Mouse (Mus musculus): ENCODE data around the gene Aurkb. TPM values are rescaled to one million over a fixed set of nuclear protein-coding genes. Genes with fewer than 3 reads are reported as not detected.
A peak's percentile ranks its signal among the peaks of the same experiment; 100 is the strongest.
"Not testable (repeated sequence)": the region's sequence is repeated elsewhere in the genome, so short reads cannot be mapped to it uniquely, and the experiment has no call there.

Aurkb gene
- polyA plus RNA-seq, 1 experiment from 2014 or later, result 12.6 TPM

DNA sequence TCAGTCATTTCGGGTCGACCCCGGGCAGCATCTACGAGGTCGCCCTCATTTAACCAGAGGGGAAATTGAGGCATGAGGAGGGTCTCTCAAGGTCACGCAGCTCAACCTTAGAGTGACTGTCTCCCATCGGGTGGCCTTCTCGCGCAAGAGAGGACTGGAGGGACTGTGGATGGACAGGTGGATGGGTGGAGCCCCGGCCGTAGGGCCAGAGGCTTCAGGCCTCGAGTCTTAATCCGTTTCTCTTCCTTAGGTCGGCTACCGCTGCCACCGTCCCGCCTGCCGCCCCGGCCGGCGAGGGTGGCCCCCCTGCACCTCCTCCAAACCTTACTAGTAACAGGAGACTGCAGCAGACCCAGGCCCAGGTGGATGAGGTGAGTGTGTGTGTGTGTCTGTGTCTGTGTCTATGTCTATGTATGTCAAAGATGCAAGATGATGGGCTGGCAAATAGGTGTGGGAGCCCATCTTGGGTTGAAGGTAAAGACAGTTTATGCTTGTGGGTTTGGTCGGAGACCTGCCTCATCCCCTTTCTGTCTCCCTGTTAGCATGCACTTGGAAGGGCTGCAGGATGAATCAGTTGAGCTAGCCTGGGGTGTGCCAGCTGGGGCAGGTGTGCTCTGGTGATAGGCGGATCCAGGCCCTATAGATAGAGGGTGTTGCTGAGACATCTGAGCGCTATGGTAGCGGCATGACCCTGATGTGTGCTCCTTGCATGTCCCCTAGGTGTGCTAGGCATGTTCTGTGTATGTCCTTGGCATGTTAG lies 43.6 kb downstream of the Aurkb start:
- Histone ChIP-seq H3K4me3 (ENCODE audit: low read depth, low read length) (peak overlapping the region; percentile 83), H3K4me1 (ENCODE audit: control insufficient read depth, insufficient read depth, low read length) (peaks cover 27% of the 10 kb centered on the region), H3K27me3 (ENCODE audit: control insufficient read depth, insufficient read depth, low read depth, low read length) (no peaks in the 10 kb centered on the region), H3K4me2 (ENCODE audit: low read length) (peak overlapping the region; percentile 85), H3K9me3 (replicated peaks; ENCODE audit: control insufficient read depth, low read length, poor library complexity, severe bottlenecking) (no peaks in the 10 kb centered on the region), H3K9ac (ENCODE audit: low read depth, low read length) (peak overlapping the region; percentile 99), H3K27ac (ENCODE audit: low read length) (peak overlapping the region; percentile 98), H3K36me3 (ENCODE audit: control insufficient read depth, insufficient read depth, low read length) (peaks cover 8% of the 10 kb centered on the region; the same call in 1 of the 2 replicates)
- ATAC-seq, result peak; percentile 26
- WGBS, result 11% methylated on average over 25 of the region's 25 CpGs

DNA sequence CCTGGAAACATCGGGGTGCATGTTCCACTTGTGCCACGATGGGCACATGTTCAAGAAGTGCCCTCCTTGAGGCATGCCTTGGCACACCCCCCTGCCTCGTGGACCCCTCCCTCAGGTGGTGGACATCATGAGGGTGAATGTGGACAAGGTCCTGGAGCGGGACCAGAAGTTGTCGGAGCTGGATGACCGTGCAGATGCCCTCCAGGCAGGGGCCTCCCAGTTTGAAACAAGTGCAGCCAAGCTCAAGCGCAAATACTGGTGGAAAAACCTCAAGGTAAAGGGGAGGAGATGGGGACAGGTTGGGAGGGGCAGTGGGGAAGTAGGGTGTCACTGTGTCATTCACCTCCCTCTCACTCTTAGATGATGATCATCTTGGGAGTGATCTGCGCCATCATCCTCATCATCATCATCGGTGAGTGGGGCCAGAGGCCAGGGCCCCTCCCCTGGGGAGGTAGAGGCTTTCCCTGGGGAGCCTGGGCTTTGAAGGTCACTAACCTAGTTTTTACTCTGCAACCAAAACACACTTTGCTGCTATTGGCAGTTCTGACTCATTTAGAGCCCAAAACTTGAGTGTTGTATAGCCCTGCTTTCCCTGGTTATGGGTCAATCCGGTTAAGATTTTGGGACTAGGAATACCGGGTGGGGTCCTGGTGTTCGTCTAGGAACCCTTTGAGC lies 44.3 kb downstream of the Aurkb start:
- Histone ChIP-seq H3K36me3 (ENCODE audit: control insufficient read depth, insufficient read depth, low read length) (peaks cover 8% of the 10 kb centered on the region; the same call in 1 of the 2 replicates), H3K4me3 (ENCODE audit: low read depth, low read length) (peak overlapping the region; percentile 83), H3K4me1 (ENCODE audit: control insufficient read depth, insufficient read depth, low read length) (peaks cover 30% of the 10 kb centered on the region), H3K27ac (ENCODE audit: low read length) (no peak overlapping the region), H3K9me3 (replicated peaks; ENCODE audit: control insufficient read depth, low read length, poor library complexity, severe bottlenecking) (no peaks in the 10 kb centered on the region), H3K27me3 (ENCODE audit: control insufficient read depth, insufficient read depth, low read depth, low read length) (no peaks in the 10 kb centered on the region), H3K9ac (ENCODE audit: low read depth, low read length) (peak overlapping the region; percentile 99), H3K4me2 (ENCODE audit: low read length) (peak overlapping the region; percentile 85)
- 92% methylated on average over 12 of the region's 12 CpGs for WGBS
- ATAC-seq, result no peak

DNA sequence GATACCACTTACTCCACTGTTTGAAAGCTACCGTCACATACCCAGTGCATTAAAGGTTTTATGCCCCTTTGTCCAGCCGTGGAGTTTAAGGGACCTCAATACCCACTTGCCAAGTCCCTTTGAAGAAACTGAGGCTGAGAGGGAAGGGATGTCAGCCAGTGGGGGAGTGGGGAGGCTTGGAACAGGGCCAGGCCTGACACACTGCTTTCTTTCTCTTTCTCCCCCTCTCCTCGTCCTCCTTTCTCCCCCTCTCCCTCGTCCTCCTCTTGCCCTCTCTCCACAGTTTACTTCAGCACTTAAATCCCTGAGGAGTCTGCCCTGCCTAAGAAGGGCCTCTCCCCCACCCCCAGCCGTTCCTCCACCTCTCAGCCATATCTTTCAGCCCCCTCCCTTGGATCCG lies 44.9 kb downstream of the Aurkb start:
- no peak overlapping the region for H3K9ac ChIP-seq (ENCODE audit: low read depth, low read length)
- H3K4me2 ChIP-seq (ENCODE audit: low read length), result peak overlapping the region; percentile 85
- no peak overlapping the region for H3K4me3 ChIP-seq (ENCODE audit: low read depth, low read length)
- peaks cover 32% of the 10 kb centered on the region for H3K4me1 ChIP-seq (ENCODE audit: control insufficient read depth, insufficient read depth, low read length)
- H3K27ac ChIP-seq (ENCODE audit: low read length), result no peak overlapping the region
- no peaks in the 10 kb centered on the region for H3K27me3 ChIP-seq (ENCODE audit: control insufficient read depth, insufficient read depth, low read depth, low read length)
- 57% methylated on average over 6 of the region's 6 CpGs for WGBS
- ATAC-seq, result no peak
- peaks cover 8% of the 10 kb centered on the region; the same call in 1 of the 2 replicates for H3K36me3 ChIP-seq (ENCODE audit: control insufficient read depth, insufficient read depth, low read length)
- no peaks in the 10 kb centered on the region for H3K9me3 ChIP-seq (replicated peaks; ENCODE audit: control insufficient read depth, low read length, poor library complexity, severe bottlenecking)

DNA sequence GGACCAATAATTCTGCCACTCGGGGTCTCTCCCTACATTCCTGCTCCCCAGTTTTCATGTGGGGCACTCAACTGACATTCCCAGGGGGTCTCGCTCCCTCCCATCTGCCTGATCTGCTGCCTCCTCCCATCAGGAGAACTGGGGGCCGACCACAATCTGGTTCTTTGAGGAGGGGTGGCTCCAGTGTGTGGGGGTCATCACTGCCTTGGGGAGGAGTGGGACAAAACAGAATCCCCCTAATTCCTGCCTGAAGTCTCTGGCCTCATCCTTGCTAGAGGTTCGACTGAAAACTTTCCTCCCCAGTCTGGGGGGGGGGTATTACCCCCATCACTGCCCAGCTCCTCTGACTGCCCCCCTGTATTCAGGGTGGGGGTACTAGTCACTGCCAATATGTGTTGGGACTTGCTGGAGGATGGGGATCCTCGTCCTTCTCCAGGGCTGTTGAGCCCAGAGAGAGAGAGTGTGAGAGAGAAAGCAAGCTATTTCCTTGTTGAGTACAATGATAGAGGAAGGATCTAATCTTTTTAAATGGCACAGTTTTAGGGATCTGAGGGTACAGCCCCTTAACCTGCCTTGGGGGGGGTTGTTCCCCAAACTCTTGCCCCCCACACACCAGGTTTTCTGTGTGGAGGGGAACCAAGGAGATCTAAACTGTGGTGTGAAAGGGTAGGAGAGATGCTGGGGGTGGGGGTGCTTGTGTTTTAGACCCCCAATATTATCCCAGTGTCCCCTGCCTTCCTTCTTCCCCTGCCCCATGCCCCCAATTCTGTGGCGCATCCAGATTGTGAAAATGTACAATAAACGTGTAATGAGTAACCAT lies 46.3 kb downstream of the Aurkb start:
- WGBS, result 61% methylated on average over 7 of the region's 7 CpGs
- no peak for ATAC-seq
- Histone ChIP-seq H3K27ac (ENCODE audit: low read length) (no peak overlapping the region), H3K36me3 (ENCODE audit: control insufficient read depth, insufficient read depth, low read length) (peaks cover 8% of the 10 kb centered on the region; the same call in 1 of the 2 replicates), H3K4me2 (ENCODE audit: low read length) (no peak overlapping the region), H3K27me3 (ENCODE audit: control insufficient read depth, insufficient read depth, low read depth, low read length) (no peaks in the 10 kb centered on the region), H3K9me3 (replicated peaks; ENCODE audit: control insufficient read depth, low read length, poor library complexity, severe bottlenecking) (no peaks in the 10 kb centered on the region), H3K4me1 (ENCODE audit: control insufficient read depth, insufficient read depth, low read length) (peaks cover 43% of the 10 kb centered on the region), H3K9ac (ENCODE audit: low read depth, low read length) (0 out of 2 replicates have a peak overlapping the region, but pooled peaks have one; percentile 7), H3K4me3 (ENCODE audit: low read depth, low read length) (no peak overlapping the region)

DNA sequence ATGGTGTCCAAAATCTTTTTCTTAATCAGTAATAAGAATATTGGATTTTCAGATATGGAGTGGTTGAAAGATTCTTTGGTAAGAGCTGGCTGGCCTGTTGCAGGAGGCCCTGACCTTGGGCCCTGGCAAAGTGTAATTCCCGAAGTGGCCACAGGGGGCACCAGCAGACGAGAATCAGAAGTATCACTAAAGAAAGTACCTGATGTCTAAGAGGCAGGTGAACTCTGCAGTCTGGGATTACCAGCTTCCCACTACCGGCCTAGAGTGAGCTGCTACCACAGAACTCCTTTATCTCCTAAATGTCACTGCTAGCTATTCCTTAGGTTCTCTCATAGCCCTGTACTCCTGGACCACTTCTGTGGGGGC lies 46.9 kb downstream of the Aurkb start:
- Histone ChIP-seq H3K4me1 (ENCODE audit: control insufficient read depth, insufficient read depth, low read length) (peaks cover 48% of the 10 kb centered on the region), H3K27ac (ENCODE audit: low read length) (no peak overlapping the region), H3K36me3 (ENCODE audit: control insufficient read depth, insufficient read depth, low read length) (peaks cover 8% of the 10 kb centered on the region; the same call in 1 of the 2 replicates), H3K27me3 (ENCODE audit: control insufficient read depth, insufficient read depth, low read depth, low read length) (no peaks in the 10 kb centered on the region), H3K4me3 (ENCODE audit: low read depth, low read length) (no peak overlapping the region), H3K9ac (ENCODE audit: low read depth, low read length) (no peak overlapping the region), H3K4me2 (ENCODE audit: low read length) (no peak overlapping the region), H3K9me3 (replicated peaks; ENCODE audit: control insufficient read depth, low read length, poor library complexity, severe bottlenecking) (no peaks in the 10 kb centered on the region)
- WGBS, result 3% methylated on average over 3 of the region's 3 CpGs
- ATAC-seq, result no peak

DNA sequence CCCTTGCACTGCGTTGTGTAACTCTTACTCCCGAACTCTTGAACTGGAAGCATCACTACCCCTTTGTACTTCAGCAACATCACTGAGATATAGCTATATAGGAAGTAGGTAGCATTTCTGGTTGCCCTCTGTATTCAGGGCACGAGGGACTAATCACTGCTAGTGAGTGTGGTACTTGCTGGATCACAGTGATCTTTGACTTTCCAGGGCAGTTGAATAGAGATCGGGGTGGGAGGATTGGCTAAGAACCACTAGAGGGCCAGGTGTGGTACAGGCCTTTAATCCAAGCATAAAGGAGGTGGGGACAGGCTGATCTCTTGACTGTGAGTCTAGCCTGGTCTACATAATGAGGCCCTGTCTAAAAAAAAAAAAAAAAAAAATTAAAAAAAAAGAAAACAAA lies 47.4 kb downstream of the Aurkb start:
- H3K27ac ChIP-seq (ENCODE audit: low read length), result no peak overlapping the region
- no peak overlapping the region for H3K9ac ChIP-seq (ENCODE audit: low read depth, low read length)
- WGBS, result 85% methylated on average over 4 of the region's 4 CpGs
- H3K9me3 ChIP-seq (replicated peaks; ENCODE audit: control insufficient read depth, low read length, poor library complexity, severe bottlenecking), result no peaks in the 10 kb centered on the region
- H3K4me1 ChIP-seq (ENCODE audit: control insufficient read depth, insufficient read depth, low read length), result peaks cover 48% of the 10 kb centered on the region
- H3K4me3 ChIP-seq (ENCODE audit: low read depth, low read length), result no peak overlapping the region
- no peak for ATAC-seq
- no peak overlapping the region for H3K4me2 ChIP-seq (ENCODE audit: low read length)
- H3K36me3 ChIP-seq (ENCODE audit: control insufficient read depth, insufficient read depth, low read length), result peaks cover 8% of the 10 kb centered on the region; the same call in 1 of the 2 replicates
- no peaks in the 10 kb centered on the region for H3K27me3 ChIP-seq (ENCODE audit: control insufficient read depth, insufficient read depth, low read depth, low read length)

DNA sequence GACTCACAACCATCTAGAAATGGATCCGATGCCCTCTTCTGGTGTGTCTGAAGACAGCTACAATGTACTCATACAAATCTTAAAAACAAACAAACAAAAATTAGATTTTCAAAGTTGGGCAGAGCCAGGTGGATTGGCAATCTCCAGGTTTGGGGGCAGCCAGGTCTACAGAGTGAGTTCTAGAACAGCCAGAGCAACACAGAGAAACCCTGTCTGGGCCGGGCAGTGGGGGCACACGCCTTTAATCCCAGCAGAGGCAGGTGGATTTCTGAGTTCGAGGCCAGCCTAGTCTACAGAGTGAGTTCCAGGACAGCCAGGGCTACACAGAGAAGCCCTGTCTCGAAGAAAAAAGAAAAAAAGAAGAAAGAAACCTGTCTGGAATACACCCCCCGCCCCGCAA lies 48.4 kb downstream of the Aurkb start:
- 85% methylated on average over 7 of the region's 7 CpGs for whole genome bisulfite sequencing
- H3K36me3 ChIP-seq (ENCODE audit: control insufficient read depth, insufficient read depth, low read length); H3K4me3 ChIP-seq (ENCODE audit: low read depth, low read length); ATAC-seq; H3K9ac ChIP-seq (ENCODE audit: low read depth, low read length); H3K4me2 ChIP-seq (ENCODE audit: low read length); H3K27me3 ChIP-seq (ENCODE audit: control insufficient read depth, insufficient read depth, low read depth, low read length); H3K9me3 ChIP-seq (replicated peaks; ENCODE audit: control insufficient read depth, low read length, poor library complexity, severe bottlenecking): not testable (repeated sequence)
- Histone ChIP-seq H3K27ac (ENCODE audit: low read length) (peak overlapping the region; percentile 75; the same call in 1 of the 2 replicates), H3K4me1 (ENCODE audit: control insufficient read depth, insufficient read depth, low read length) (peaks cover 56% of the 10 kb centered on the region)

DNA sequence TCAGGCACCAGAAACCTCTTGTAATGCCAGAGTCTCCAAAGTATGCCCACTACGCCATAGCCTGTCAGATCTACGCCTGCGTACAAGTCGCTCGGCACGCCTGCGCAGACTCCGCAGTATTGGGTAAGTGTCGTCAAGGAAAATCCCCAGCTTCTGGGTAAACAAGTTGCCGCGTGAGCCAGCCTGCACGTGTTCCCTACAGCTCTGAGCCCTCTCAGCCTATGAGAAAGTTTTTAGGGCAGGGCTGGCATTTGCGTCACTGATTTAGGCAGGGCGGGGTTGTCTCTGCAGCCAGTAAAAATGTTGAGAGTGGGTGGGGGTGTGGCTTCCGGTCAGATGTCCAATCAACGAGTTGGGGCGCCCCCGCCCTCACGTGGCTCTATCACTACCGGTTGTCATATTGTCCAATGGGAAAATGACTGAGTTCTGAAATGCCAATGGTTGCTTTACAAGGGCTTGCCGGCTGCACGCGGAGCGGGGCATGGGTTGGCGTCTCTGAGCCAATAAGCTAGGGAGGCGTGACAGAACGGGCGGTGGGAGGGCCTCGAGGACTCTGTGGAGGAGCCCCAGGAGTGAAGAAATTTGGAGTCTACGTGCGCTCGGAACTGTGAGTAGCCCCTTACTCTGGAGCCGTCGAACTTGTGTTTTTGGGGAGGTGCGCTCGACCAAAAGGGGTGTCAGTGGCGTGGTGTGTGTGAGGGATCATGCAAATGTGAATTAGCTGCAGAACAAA lies 49.4 kb downstream of the Aurkb start, which contains the start of gene Per1:
Gene Per1, plus strand, starts transcription at position 521 of the 733 bp plus-strand sequence.
- Histone ChIP-seq H3K4me1 (ENCODE audit: control insufficient read depth, insufficient read depth, low read length) (peaks cover 56% of the 10 kb centered on the region), H3K27me3 (ENCODE audit: control insufficient read depth, insufficient read depth, low read depth, low read length) (no peaks in the 10 kb centered on the region), H3K36me3 (ENCODE audit: control insufficient read depth, insufficient read depth, low read length) (peaks cover 7% of the 10 kb centered on the region; the same call in 1 of the 2 replicates), H3K27ac (ENCODE audit: low read length) (peak within 1 kb of the TSS; percentile 77), H3K9ac (ENCODE audit: low read depth, low read length) (peak within 1 kb of the TSS; percentile 49), H3K4me3 (ENCODE audit: low read depth, low read length) (peak within 1 kb of the TSS; percentile 46), H3K4me2 (ENCODE audit: low read length) (peak within 1 kb of the TSS; percentile 82), H3K9me3 (replicated peaks; ENCODE audit: control insufficient read depth, low read length, poor library complexity, severe bottlenecking) (no peaks in the 10 kb centered on the region)
- WGBS, result under 1% methylated on average over 37 of the region's 37 CpGs
- peak; percentile 94 for ATAC-seq

Measured in midbrain, embryonic 16.5 days (tissue).